Mouse (Mus musculus) right cerebral cortex, adult 2 months (tissue): ENCODE measurements around the gene Tma7.

Experiments
- DNase-seq, 2 experiments: peaks; one replicate each; pipeline ENCODE4 v3.0.0; 2021 to 2022; ENCODE audit warnings: low spot score in 2 of 2

Tma7 gene

GRCm38 (mm10) chr9:109082124-109082800 lies at the start of gene Tma7, which contains the start of gene Ccdc51:
Tma7 (minus strand) TSS chr9:109082587.
Ccdc51 (plus strand) TSS chr9:109082493.
- DNase-seq, result peak; percentile 91

GRCm38 (mm10) chr9:109130076-109130475 lies 47.7 kb upstream of the Tma7 start:
- DNase-seq, result no peak

DNA sequence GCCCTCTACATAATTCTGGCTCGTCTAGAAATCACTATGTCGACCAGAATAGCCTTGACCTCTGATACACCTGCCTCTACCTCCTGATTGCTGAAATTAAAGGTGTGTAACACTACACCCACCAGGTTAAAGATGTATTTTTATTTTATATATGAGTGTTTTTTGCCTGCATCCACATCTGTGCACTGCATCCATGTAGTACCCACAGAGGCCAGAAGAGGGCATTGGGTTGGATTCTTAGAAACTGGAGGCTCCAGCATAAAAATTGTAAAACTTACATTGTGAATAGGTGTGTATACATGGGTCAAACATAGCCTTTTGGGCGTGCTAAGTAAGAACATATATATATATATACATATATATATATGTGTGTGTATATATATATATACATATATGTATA lies 45.8 kb upstream of the Tma7 start:
- peak in 1 of 2 experiments; percentile 41 for DNase-seq

DNA sequence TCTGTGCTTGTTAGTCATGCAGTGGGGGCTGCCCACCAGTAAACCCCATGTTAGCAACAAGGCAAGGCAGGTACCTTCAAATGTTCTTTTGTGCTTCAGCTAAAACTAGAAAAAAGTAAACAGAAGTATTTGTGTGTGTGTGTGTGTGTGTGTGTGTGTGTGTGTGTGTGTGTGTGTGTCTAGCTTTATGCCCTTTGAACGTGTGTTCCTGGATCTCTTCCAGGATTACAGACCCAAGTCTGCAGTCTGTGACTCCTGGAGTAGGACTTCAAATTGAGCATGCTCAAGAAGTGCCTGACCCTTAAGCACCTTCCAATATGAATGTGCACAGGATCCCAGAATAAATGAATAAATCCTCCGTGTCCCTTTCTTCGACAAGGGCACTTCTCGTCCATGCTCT lies 44.7 kb upstream of the Tma7 start:
- DNase-seq, result no peak

DNA sequence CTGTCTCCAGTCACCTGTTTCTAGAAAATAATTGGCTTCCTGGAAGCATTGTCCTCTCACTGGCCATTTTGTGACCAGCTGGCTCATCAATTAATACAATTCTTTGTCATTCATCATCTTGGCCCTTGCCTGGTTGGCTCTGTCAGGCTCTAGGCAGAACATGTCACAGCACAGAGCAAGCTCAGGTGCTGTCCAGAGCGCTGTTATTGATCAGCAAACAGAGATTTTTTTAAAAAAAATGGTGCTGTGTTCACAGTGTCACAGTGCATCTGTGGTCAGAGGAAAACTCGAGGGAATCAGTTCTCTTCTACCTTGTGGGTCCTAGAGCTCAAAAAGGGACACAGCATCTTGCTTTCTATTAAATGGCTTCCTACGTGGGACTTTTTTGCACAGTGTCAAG lies 43.1 kb upstream of the Tma7 start:
- DNase-seq, result no peak

GRCm38 (mm10) chr9:109125043-109125442 lies 42.7 kb upstream of the Tma7 start:
- DNase-seq, result no peak

DNA sequence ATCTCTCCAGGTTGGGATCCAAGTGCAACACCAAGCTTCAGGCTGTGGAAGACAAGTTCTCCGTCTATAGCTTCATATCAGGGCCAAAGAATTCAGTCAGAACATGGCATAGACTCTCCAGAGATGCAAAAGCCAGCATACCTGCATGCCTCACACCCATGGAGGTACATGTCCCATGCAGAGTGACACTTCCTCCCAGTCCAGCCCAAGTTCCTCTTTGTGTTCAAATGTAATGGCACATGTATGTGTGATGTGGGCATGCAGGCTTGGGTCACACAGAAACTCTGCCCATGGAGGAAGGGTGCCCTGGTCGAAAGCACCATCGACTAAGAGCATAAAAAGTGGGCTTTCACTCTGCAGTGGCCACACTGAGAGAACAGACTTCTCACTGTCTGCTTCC lies 41.8 kb upstream of the Tma7 start:
- no peak for DNase-seq

DNA sequence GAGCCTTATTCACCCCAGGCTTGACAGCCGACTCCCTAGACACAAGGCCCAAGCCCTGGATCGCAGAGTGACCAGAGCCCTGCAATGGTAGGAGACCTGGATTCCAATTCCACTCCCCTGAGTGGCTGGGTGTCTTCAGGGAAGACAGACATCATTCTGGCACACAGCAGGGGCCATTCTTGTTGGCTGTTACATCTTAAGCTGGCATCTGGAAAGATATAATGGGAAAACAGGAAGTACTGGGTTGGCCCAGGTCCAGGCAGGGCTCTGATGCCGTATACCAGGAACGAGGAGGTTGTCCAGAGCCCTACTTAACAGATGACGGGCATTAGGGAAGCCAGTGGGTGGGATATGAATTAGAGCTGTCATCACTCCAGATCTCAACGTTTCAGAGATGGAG lies 40.9 kb upstream of the Tma7 start:
- DNase-seq, result no peak

GRCm38 (mm10) chr9:109122553-109123085 lies 40.2 kb upstream of the Tma7 start:
- DNase-seq, result peak in 1 of 2 experiments; percentile 49

- no peak for DNase-seq
Observed at GRCm38 (mm10) chr9:109120956-109121355, 38.6 kb upstream of the Tma7 start.

DNA sequence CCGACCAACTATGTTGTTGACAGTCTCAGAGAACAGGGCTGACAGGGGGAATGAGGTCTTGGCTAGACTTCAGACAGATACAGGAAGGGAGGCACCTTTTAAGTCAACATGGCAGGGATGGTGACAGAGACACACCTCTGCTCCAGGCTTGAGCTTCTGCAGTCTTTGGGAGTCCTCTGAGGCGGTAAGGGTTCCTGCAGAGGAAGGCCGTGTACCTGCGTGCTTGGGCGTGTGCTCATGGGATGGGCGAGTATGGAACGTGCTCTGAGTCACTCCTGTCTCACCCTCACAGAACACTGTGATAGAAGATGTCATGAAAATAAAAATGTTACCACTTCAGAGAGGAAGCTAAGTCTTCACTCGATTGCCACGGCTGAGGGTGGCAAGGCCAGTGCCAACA lies 37.2 kb upstream of the Tma7 start:
- DNase-seq, result no peak

- DNase-seq, result no peak
Observed at GRCm38 (mm10) chr9:109118106-109118505, 35.7 kb upstream of the Tma7 start.

GRCm38 (mm10) chr9:109116205-109116604 lies 33.8 kb upstream of the Tma7 start:
- DNase-seq, result no peak

DNA sequence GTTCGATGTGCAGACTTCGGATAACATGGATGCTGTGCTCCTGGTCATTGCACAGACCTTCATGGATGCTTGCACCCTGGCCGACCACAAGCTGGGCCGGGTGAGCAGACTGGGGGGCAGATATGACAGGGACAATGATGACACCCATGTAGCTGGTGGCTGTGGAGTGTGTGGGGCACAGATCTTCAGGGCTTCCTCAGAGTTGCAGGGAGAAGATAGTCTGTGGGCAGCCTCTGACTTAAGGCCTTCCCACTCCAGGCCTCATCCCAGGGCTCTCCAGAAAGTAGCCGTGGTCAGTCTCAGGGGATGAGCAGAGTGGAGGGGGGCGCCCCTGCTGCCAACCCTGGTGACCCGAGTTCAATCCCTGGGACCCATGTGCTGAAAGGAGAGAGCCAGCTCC lies 32.5 kb upstream of the Tma7 start:
- DNase-seq, result no peak

GRCm38 (mm10) chr9:109114276-109114675 lies 31.9 kb upstream of the Tma7 start:
- DNase-seq, result no peak

GRCm38 (mm10) chr9:109113331-109113730 lies 30.9 kb upstream of the Tma7 start:
- no peak for DNase-seq

GRCm38 (mm10) chr9:109111591-109111990 lies 29.2 kb upstream of the Tma7 start:
- DNase-seq, result no peak

- DNase-seq, result no peak
Observed at GRCm38 (mm10) chr9:109111101-109111500, 28.7 kb upstream of the Tma7 start.

- DNase-seq, result no peak
Observed at GRCm38 (mm10) chr9:109110240-109110639, 27.9 kb upstream of the Tma7 start.

DNA sequence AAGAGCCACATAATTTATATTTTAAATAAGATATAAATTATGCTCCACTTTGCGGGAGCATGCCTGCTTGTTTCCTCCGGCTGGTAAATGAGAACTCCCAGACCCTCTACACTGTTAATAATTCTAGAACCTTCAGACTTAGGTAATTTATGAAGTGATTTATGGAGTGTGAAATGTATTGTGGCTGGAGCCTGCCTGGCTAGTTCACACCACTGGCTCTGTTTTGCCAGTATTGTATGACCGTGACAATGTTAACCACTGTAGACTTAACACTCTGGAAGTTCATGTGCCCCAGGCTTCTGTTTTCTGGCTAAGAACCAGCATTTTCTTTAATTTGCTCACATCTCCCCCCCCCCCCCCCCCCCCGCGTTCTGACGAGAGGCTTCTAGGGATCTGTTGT lies 25.0 kb upstream of the Tma7 start:
- no peak for DNase-seq

- DNase-seq, result no peak
Observed at GRCm38 (mm10) chr9:109105648-109106047, 23.3 kb upstream of the Tma7 start.

GRCm38 (mm10) chr9:109105011-109105410 lies 22.6 kb upstream of the Tma7 start:
- no peak for DNase-seq

GRCm38 (mm10) chr9:109104083-109104482 lies 21.7 kb upstream of the Tma7 start:
- no peak for DNase-seq

DNA sequence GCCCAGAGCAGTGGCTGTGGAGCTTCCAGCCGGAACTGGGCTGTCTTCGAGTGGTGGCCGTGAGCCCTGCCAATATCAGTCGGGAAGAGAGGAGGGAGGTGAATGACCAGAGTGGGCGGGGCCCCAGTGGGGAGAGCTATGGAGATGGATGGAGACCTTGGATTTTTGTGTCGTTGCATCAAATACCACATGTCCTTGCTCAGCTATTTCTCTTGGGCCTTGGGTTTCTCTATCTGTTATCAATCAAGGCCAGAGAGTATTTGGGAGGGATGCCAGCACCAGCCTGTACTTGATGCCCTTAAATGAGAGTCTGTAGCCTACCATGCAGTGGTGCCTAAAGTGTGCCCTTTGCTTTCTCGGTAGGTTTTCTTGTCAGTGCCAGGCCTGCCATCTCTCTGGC lies 20.9 kb upstream of the Tma7 start:
- DNase-seq, result no peak
